Mouse (Mus musculus) left cerebral cortex, postnatal 10 days (tissue): ENCODE results near the gene Hook2. TPM values are rescaled to one million over a fixed set of nuclear protein-coding genes. Genes with fewer than 3 reads are reported as not detected.

Source experiments
- DNase-seq, 2 experiments: peaks; one replicate each; pipeline ENCODE4 v3.0.0; 2021 to 2022; ENCODE audit warnings: low spot score in 2 of 2, mixed read lengths in 1 of 2; ENCODE audit errors: extremely low spot score in 1 of 2
- intact Hi-C: fragments of 180-260 bp; cut with DNase I; formaldehyde crosslinking; loops from one replicate; pipeline ENCODE4 v1.15.1; 2025
- total RNA-seq, 2 experiments: library from RNA; stranded (reverse); gene quantifications; 2 replicates each; pipeline ENCODE4 v1.2.3; 2021

The Hook2 gene
- 10 to 100 TPM; 13.4 to 13.9 TPM for total RNA-seq

DNA sequence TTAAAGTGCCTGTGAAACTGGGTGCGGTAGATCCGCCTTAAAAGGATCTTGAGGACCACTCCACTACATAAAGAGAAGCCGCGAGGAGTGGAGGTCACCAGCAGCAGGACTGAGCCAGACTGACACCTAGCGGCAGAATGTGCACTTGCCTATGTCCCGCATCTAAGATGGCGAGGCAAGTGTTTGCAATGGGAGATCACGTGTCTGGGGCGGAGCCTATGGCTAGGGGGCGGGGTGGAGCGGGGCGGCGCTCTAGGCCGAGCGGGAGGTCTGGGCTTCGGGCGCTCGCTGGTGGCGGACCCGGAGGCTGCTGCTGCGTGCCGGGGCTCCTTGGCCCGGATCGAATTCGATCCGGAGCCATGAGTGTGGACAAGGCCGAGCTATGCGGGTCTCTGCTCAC lies at the start of gene Hook2:
Gene Hook2, plus strand, starts transcription at position 255 of the 400 bp plus-strand sequence.
- intact Hi-C loops: loop anchor here (1.0 kb wide), 1 partner anchor 15 kb away; no protein-coding TSS in a partner anchor
- DNase-seq: peak; percentile 97

- intact Hi-C loops: no loop called here
- DNase-seq: no peak
Observed at GRCm38 (mm10) chr8:84943699-84944098, 46.7 kb upstream of the Hook2 start.

DNA sequence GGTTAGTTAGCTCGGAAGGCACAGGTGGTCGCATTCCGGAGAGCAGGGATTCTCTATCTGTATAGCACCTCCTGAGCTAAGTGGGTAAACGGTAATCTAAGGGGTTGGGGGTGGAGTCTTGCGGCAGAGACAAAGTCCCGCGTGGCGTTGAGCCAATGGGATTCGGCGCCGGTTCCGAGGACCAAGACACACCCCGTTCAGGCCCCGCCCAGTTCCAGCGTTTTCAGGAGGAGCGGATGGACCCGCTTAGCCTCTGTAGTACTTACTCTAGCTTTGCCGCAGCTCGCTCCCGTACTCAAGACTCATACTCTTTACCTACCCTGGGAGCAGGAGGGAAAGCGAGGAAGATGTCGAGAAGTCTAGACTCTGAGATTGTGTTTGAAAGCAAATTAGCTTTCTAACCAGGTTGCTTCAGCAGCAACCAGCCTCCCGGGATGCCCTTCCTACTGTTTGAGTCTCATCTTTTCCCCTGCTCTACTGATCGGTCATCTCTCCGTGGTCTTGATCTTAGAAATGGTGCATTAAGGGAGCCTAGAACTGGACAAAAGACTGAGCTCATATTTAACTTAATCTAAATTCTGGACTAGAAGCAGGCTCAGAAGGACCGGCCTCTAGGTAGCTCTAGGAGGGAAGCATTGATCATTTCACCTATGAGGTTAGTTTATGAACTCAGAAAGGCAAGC lies 45.8 kb upstream of the Hook2 start:
- intact Hi-C loops: no loop called here
- DNase-seq: peak; percentile 72 to 89

GRCm38 (mm10) chr8:84945235-84945632 lies 45.2 kb upstream of the Hook2 start:
- intact Hi-C loops: no loop called here

DNA sequence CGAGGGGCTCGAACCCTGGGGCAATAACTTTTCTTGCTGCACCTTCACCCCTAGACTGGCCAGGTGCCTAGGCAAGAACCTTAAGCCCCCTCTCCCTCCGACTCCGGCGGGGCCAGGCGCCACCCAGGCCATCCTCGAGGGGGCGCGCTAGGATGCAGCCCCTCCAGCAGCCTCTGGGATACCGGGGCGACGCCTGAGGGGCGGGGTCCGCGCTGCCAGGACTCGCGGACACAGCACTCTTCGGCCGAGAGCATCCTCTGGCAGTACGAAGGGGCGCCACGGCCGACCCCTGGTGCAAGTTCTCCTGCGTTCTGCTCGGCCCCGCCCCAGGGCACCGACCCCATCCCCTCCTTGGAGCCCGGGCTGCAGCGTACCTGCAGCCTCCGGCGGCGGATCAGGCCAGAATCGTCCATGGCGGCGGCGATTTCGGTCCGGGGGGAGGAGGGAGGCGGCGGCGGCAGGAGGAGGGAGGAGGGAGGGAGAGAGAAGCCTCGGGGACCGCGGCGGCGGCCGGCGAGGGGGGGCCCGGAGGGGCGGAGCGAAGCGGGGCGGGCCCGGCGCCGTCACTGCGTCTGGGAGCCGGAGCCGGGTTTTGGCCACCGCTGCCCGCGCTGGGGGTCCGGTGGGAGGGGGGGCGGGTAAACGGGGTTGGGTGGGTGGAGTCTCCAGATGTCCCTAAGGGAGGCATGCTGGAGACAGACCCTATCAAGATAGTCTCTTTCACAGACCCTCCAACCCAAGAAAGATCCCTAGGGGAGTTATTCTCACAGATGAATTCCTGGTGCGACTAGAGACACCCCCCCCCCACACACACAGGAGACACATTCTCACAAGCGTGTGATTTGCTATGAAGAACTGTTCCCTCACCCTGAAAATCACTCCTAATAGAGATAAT lies 44.5 kb upstream of the Hook2 start:
- peak in 1 of 2 experiments; percentile 76 for DNase-seq
- intact Hi-C loops: no loop called here

More at GRCm38 (mm10) chr8:84945235-84945632, 45.2 kb upstream of the Hook2 start:
- peak; percentile 80 to 83 for DNase-seq

DNA sequence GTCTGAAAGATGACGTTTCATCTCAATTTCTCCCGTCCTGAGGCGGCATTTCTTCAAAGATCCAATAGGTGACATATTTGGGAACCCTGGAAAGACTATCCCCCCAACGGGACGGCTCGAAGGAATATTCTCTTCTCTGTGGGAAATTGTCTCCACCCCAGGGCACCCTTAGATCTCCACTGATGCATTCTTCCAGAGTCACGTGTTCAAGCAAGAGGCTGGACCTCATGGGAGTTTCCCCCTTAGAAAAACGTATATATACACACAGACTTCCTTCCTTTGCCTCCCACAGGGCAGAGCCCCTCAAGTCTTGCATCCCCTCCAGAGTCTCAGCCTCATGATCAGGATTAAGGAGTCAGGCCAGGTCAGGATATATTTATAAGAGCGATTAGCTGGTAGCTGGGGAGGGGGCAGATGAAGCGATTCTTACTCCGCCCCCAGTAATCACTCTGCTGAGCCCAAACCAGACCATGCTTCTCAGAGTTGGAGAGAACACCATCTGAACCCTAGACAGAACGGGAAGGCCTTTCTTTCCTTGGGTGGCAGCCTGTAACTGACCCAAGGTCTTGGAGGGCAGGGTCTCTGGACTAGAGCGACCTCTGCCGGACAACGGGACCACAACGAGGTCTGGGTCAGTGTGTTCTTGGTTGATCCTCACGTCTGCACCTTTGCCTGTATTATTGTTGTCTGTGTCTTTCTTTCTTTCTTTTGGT lies 43.7 kb upstream of the Hook2 start, which contains the start of gene Rtbdn:
Gene Rtbdn, plus strand, starts transcription at position 464 of the 713 bp plus-strand sequence.
- intact Hi-C loops: no loop called here

DNA sequence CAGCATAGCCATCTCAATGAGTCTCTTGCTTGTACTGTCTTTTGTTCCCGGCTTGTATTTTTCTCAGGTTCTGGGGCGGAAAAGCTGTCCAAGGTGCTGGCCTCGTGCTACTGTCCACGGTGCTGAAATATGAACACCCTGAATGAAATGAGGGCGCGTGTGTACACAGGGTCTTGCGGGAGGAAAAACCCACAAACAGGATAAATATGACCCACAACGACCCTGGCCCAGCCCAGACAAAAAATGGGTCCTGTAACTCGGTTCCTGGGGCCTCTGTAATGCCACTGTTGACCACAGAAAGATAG lies 43.2 kb upstream of the Hook2 start:
- DNase-seq: no peak
- intact Hi-C loops: no loop called here

More for the DNA sequence above, 43.7 kb upstream of the Hook2 start, which contains the start of gene Rtbdn:
- peak in 1 of 2 experiments; percentile 44 for DNase-seq

- DNase-seq: no peak
- intact Hi-C loops: no loop called here
Observed at GRCm38 (mm10) chr8:84949753-84950152, 40.6 kb upstream of the Hook2 start.

GRCm38 (mm10) chr8:84952612-84953255 lies 37.7 kb upstream of the Hook2 start:
- intact Hi-C loops: no loop called here

GRCm38 (mm10) chr8:84956768-84957167 lies 33.6 kb upstream of the Hook2 start:
- intact Hi-C loops: no loop called here

More at GRCm38 (mm10) chr8:84952612-84953255, 37.7 kb upstream of the Hook2 start:
- DNase-seq: no peak

DNA sequence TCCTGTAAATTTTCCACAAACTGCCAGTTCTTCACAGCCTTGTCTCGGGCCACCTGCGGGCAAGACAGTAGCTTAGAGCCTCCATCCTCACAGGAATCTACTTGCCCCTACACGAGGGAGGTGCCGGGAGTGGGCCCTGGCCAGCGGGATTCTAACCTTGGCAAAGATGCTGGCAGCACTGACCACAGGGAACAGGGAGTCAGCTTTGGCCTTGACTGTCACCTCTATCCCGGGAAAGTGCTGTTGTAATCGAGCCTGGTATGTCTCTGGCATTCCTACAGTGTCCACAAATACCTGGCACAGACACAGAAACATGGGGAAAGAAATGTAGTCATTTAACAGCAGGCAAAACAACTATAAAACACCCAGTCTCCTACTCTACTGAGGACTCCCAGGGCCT lies 30.6 kb upstream of the Hook2 start:
- intact Hi-C loops: no loop called here
- DNase-seq: no peak

More at GRCm38 (mm10) chr8:84956768-84957167, 33.6 kb upstream of the Hook2 start:
- DNase-seq: peak in 1 of 2 experiments; percentile 69

- intact Hi-C loops: no loop called here
- DNase-seq: no peak
Observed at GRCm38 (mm10) chr8:84963952-84964351, 26.5 kb upstream of the Hook2 start.

GRCm38 (mm10) chr8:84965731-84966291 lies 24.6 kb upstream of the Hook2 start:
- peak; percentile 92 to 96 for DNase-seq
- intact Hi-C loops: no loop called here

DNA sequence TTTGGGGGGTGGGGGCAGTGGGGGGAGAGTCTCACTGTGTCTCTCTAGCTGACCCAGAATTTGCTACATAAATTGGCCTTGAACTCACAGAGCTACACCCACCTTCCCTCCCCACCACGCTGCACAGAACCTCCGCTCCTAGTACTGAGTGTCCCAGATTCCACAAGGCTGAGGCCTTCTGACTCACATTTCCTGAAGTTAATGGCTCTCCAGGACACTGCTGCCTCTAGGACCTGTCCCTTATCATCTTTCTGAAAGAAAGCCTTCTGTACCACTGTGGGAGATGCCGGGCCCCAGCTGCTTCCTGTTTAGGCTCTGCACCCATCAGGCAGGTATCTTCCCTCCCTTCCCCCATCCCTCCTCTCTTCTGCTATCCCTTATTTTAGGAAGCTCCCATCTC lies 23.8 kb upstream of the Hook2 start:
- DNase-seq: no peak
- intact Hi-C loops: no loop called here

- intact Hi-C loops: no loop called here
- DNase-seq: no peak
Observed at GRCm38 (mm10) chr8:84967532-84968304, 22.7 kb upstream of the Hook2 start.

DNA sequence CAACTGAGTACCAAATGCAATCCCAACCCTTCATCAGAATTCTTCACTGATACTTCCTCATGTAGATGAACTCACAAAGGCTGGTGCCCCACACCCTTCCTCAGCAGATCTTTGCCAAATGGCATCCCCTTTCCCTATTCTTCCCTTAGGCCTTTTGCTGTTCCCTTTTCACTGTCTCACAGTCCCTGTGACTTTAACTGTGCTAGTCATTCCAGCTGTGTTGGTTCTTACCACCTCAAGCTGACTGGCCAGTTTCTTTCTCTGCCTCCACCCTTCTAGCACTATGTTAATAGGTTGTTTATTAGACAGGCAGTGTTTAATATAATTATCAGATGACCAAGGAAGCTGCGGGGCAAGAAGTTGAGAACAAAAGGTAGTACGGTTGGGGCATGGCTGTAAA lies 21.8 kb upstream of the Hook2 start:
- intact Hi-C loops: no loop called here
- no peak for DNase-seq

DNA sequence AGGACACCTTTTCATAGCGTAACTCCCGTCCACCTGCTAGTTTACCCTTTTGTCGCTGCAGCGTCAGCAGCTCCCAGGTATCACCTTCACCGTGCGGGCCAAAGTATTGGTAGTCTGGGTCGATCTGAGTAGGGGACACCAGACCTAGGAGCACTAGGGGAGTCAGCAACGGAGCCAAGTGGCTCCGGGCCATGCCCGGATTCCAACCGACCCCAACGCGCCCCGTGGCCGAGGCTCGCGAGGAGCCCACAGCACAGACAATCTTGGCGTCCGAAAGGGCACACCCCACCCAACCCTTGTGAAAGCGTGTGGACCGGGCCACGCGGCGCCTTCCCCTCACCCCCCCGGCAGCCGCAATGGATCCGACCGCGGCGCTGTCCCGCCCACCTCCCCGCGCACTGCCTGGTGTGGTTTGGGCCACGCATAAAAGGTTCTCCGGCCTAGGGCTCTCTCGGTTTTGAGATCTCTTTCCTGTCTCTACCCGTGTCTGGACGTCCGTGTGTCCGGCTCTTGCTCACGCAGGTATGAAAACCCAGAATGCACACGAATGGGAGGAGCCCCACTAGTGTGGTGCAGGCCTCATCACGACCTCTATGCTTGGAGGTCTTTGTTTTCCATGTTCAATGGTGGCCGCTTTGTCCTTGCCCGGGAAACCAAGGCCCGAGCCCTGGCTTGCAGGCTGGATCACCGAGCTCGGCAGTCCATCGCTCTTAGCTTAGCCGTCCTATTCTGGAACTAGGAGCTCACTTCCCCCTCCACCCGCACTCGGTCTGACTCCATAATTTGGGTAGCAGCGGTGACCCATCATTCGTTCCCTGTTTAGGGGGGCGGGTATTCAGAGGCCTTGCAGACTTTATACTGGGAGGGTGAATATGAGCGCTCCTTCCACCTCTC lies 20.9 kb upstream of the Hook2 start, which contains the start of the genes Gm49661, Prdx2 and Rnaseh2a:
Gene Gm49661, minus strand, starts transcription at position 193 of the 894 bp plus-strand sequence.
Gene Prdx2, plus strand, starts transcription at position 347 of the 894 bp plus-strand sequence.
Gene Rnaseh2a, minus strand, starts transcription at position 527 of the 894 bp plus-strand sequence.
- intact Hi-C loops: loop anchor here (5.0 kb wide), 1 partner anchor 63 kb away; no protein-coding TSS in a partner anchor
- DNase-seq: peak; percentile 62 to 84
